Mouse (Mus musculus): ENCODE measurements around the gene Tmem107. TPM values are rescaled to one million over a fixed set of nuclear protein-coding genes. Genes with fewer than 3 reads are reported as not detected.

The Tmem107 gene
- total and polyA plus RNA-seq, 3 experiments = 22.6 to 31.3 (median 30.1) TPM

DNA sequence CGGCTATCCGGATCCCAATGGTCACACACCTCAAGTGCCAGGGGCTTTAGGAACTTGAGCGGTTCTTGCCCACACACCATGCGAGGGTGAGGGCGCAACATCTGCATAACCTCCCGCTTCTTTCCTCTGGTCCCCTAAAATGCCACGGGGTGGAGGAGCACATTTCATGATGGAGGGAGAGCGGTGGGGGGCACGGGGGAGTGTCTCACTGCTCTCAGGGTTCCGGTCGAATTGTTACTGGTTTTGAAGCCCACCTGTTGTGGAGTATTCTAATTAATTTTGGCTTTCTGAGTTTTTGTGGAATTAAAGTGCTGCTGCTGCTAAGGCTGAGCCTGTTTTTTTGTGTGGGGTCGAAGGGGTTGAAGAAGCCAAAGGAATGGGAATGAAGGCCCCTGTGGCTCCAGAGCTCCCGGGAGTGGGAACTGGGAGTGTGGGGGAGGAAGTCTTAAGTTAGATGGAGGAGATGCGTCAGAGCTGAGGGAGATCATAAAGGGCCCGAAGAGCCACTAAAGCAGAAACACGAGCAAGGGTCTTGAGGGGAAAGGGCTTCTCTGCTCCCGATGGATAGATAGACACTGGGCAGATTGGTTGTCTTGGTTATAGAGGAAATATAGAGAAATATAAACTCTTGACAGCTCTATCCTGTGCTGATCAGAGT lies 9.2 kb upstream of the Tmem107 start:
- H3K27me3 ChIP-seq (replicated peaks) = peaks cover 3% of the 10 kb centered on the region

DNA sequence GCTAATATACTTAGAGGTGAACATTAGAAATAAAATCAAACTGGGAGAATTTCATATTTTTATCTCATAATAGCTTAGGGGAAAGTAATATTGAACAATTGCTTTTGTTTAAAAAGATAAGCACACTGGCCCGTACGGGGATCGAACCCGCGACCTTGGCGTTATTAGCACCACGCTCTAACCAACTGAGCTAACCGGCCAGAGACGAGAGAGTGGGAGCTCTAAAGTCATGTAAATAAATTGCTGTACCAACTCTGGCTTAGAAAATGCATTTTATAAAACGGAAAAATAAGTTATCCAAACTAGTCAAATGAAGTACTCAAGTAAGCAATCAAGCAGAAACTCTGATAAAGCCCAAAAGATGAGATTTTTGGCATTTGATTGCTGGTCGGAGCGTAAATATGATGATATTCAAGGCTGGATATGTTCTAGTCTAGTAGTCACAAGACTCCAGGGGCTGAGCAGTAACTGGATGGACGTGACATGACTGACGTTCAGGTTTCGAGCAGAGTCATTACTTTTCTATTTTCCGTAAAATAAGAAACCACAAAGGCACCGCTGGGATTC lies 8.3 kb upstream of the Tmem107 start:
- dilution Hi-C loops (cut with MboI; ENCODE audit: extremely low pct_ligation_motif_present, extremely low pct_unique_long_range_greater_than_20kb, low sequenced_read_pairs) (no loop called here), in situ Hi-C loops (cut with MboI; ENCODE audit: low pct_ligation_motif_present, low pct_unique_long_range_greater_than_20kb, low sequenced_read_pairs) (loop anchor here (5.0 kb wide), 1 partner anchor 55 kb away; no protein-coding TSS in a partner anchor)
- Histone ChIP-seq H3K79me2 (replicated peaks; ENCODE audit: control insufficient read depth, extremely low read depth, insufficient read depth, poor library complexity, severe bottlenecking) (no peaks in the 10 kb centered on the region; the same call in none of the 2 replicates), H3K27ac (ENCODE audit: insufficient read depth, low read depth) (peak overlapping the region; percentile 71), H3K9ac (ENCODE audit: insufficient read depth, low read depth) (peak overlapping the region; percentile 44; the same call in 1 of the 2 replicates), H3K9me3 (replicated peaks; ENCODE audit: low read length) (no peaks in the 10 kb centered on the region), H3K36me3 (replicated peaks in 1 of 2; ENCODE audit: control insufficient read depth in 1 of 2, insufficient read depth in 1 of 2, low read length in 1 of 2) (no peaks in the 10 kb centered on the region), H3K4me1 (ENCODE audit: control insufficient read depth in 1 of 2, insufficient read depth in 2 of 2) (peaks cover 7 to 42% of the 10 kb centered on the region in 2 experiments), H3K27me3 (replicated peaks) (peaks cover 3% of the 10 kb centered on the region), H3K4me2 (ENCODE audit: insufficient read depth, low read depth, poor library complexity, severe bottlenecking) (no peak overlapping the region), H3K4me3 (replicated peaks in 1 of 3; ENCODE audit: low read depth in 2 of 3, low read length in 2 of 3, poor library complexity in 1 of 3) (peak overlapping the region; percentile 51 to 77 (median 63))
- TF ChIP-seq KAT2A (IDR thresholded peaks at IDR 0.05; ENCODE audit: insufficient replicate concordance, low read length) (peak; percentile 81; the same call in 1 of the 2 replicates), JUN (IDR thresholded peaks at IDR 0.05; ENCODE audit: insufficient read depth, low read depth, low read length) (0 out of 2 replicates have a peak, but pooled peaks have one; percentile 5), NELFE (IDR thresholded peaks at IDR 0.05; ENCODE audit: low read depth, low read length) (no peak), TBP (conservative IDR thresholded peaks at IDR 0.05; ENCODE audit: low read depth, low read length) (peak; percentile 99), PAX5 (IDR thresholded peaks at IDR 0.05; ENCODE audit: low read length) (no peak), ZC3H11A (IDR thresholded peaks at IDR 0.05; ENCODE audit: low read depth, low read length) (no peak), ETS1 (conservative IDR thresholded peaks at IDR 0.05; ENCODE audit: low read depth, low read length) (0 out of 2 replicates have a peak, but pooled peaks have one; percentile 40), ELF1 (IDR thresholded peaks at IDR 0.05; ENCODE audit: low read depth, low read length) (peak; percentile 95), MXI1 (IDR thresholded peaks at IDR 0.05; ENCODE audit: low read depth, low read length) (0 out of 2 replicates have a peak, but pooled peaks have one; percentile 18), MAFK (IDR thresholded peaks at IDR 0.05; ENCODE audit: insufficient replicate concordance, low read length) (peak; percentile 97), POLR2A (IDR thresholded peaks at IDR 0.05; ENCODE audit: low read depth, low read length) (0 out of 2 replicates have a peak, but pooled peaks have one; percentile 36), NRF1 (IDR thresholded peaks at IDR 0.05; ENCODE audit: low read depth, low read length) (peak; percentile 65; the same call in 1 of the 2 replicates), MAZ (IDR thresholded peaks at IDR 0.05; ENCODE audit: low read depth, low read length) (no peak), HCFC1 (IDR thresholded peaks at IDR 0.05; ENCODE audit: low read depth, low read length) (peak; percentile 44; the same call in 1 of the 2 replicates), IRF4 (IDR thresholded peaks at IDR 0.05; ENCODE audit: low read depth, low read length) (0 out of 2 replicates have a peak, but pooled peaks have one; percentile 7), BHLHE40 (IDR thresholded peaks at IDR 0.05; ENCODE audit: low read depth, low read length) (peak; percentile 92), E2F4 (IDR thresholded peaks at IDR 0.05; ENCODE audit: insufficient replicate concordance, low read depth, low read length) (peak; percentile 84; the same call in 1 of the 2 replicates), SIN3A (IDR thresholded peaks at IDR 0.05; ENCODE audit: low read length) (peak; percentile 63)
- DNase-seq (ENCODE audit: extremely low read depth) = peak; percentile 77

More for the DNA sequence above, 9.2 kb upstream of the Tmem107 start:
- in situ Hi-C loops (cut with MboI; ENCODE audit: low pct_ligation_motif_present, low pct_unique_long_range_greater_than_20kb, low sequenced_read_pairs) = loop anchor here (5.0 kb wide), 1 partner anchor 56 kb away; no protein-coding TSS in a partner anchor
- TF ChIP-seq EP300 (IDR thresholded peaks at IDR 0.05; ENCODE audit: low read length) (no peak), SIN3A (IDR thresholded peaks at IDR 0.05; ENCODE audit: low read length) (0 out of 2 replicates have a peak, but pooled peaks have one; percentile 31), USF1 (IDR thresholded peaks at IDR 0.05; ENCODE audit: low read depth, low read length) (no peak)
- no peaks in the 10 kb centered on the region; the same call in none of the 2 replicates for H3K79me2 ChIP-seq (replicated peaks; ENCODE audit: control insufficient read depth, extremely low read depth, insufficient read depth, poor library complexity, severe bottlenecking)
- peaks cover 4 to 35% of the 10 kb centered on the region in 2 experiments for H3K4me1 ChIP-seq (ENCODE audit: control insufficient read depth in 1 of 2, insufficient read depth in 2 of 2)
- no peaks in the 10 kb centered on the region for H3K9me3 ChIP-seq (replicated peaks; ENCODE audit: low read length)
- H3K9ac ChIP-seq (ENCODE audit: insufficient read depth, low read depth) = peak overlapping the region; percentile 92
- H3K27ac ChIP-seq (ENCODE audit: insufficient read depth, low read depth) = no peak overlapping the region
- peaks cover 0 to 3% of the 10 kb centered on the region in 2 experiments for H3K36me3 ChIP-seq (replicated peaks in 1 of 2; ENCODE audit: control insufficient read depth in 1 of 2, insufficient read depth in 1 of 2, low read length in 1 of 2)
- peak overlapping the region; percentile 64 for H3K4me2 ChIP-seq (ENCODE audit: insufficient read depth, low read depth, poor library complexity, severe bottlenecking)
- no peak for DNase-seq (ENCODE audit: extremely low read depth)
- dilution Hi-C loops (cut with MboI; ENCODE audit: extremely low pct_ligation_motif_present, extremely low pct_unique_long_range_greater_than_20kb, low sequenced_read_pairs) = no loop called here
- peak overlapping the region in 2 of 3 experiments; percentile 77 to 87 for H3K4me3 ChIP-seq (replicated peaks in 1 of 3; ENCODE audit: low read depth in 2 of 3, low read length in 2 of 3, poor library complexity in 1 of 3)
